Mouse (Mus musculus): ENCODE measurements around the gene Tmem253. TPM values are rescaled to one million over a fixed set of nuclear protein-coding genes. Genes with fewer than 3 reads are reported as not detected.

Tmem253 gene
- polyA plus RNA-seq, 1 experiment from 2014 or later = 3.4 TPM

DNA sequence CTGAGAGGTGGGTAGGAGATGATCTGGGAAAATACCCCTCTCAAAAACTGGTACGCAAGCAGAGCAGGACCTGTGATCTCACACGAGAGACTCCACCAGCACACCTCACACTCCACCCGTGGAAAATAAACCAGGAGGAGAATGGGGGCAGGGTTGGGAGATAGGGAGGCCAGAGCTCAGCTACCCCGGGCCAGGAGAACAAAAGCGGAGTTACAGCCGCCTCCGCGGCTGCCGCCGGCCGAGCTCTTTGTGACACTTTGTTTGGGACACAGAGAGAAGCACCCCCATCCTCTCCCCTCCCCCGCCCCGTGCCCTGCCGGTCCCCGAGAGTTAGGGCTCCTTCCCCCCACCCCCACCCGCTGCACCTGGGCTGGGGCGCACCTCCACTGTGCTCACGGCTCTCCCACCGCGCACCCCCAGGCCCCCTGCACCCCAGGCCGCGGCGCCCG lies 1.7 kb upstream of the Tmem253 start:
- ChIA-PET POLR2A (interaction anchor here (0.9 kb wide), 1 partner anchor 29 kb away, joined by 6 read pairs; no protein-coding TSS in a partner anchor), CTCF (no interaction called here)
- TF ChIP-seq CTCF (IDR thresholded peaks at IDR 0.05) = no peak
- ATAC-seq (peak; percentile 15), DNase-seq (ENCODE audit: low read depth, low spot score) (no peak)
- no peaks in the 10 kb centered on the region for H3K27me3 ChIP-seq
- in situ Hi-C loops (cut with MboI; ENCODE audit: low pct_unique_long_range_greater_than_20kb) = no loop called here

DNA sequence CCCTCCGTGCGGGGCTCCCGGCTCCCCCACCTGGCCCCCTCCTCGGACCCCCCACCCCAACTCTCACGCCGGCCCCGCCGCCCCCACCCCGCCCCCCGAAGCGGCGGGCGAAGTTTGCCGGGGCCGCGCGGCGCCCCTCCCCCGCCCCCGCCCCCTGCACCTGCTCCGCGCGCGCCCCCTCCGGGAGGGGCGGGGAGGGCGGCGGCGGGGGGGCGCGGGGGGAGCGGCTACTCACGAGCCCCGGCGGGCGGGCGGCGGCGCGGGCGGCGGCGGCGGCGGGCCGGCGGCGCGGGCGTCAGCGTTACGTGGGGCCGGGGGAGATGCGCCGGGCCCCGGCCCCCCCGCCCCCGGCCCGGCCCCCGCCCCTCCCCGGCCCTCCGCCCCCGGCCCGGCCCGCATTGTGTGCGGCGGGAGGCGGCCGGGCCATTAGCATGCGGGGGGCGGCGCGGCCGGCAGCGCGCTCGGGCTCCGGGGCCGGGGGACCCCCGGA lies 1.1 kb upstream of the Tmem253 start:
- in situ Hi-C loops (cut with MboI; ENCODE audit: low pct_unique_long_range_greater_than_20kb) = no loop called here
- H3K27me3 ChIP-seq = no peaks in the 10 kb centered on the region
- CTCF ChIA-PET = no interaction called here
- DNase-seq (ENCODE audit: low read depth, low spot score) (no peak), ATAC-seq (peak; percentile 18)
- POLR2A ChIA-PET = interaction anchor here (0.9 kb wide), 1 partner anchor 29 kb away, joined by 6 read pairs; no protein-coding TSS in a partner anchor
- no peak for TF ChIP-seq CTCF (IDR thresholded peaks at IDR 0.05)

DNA sequence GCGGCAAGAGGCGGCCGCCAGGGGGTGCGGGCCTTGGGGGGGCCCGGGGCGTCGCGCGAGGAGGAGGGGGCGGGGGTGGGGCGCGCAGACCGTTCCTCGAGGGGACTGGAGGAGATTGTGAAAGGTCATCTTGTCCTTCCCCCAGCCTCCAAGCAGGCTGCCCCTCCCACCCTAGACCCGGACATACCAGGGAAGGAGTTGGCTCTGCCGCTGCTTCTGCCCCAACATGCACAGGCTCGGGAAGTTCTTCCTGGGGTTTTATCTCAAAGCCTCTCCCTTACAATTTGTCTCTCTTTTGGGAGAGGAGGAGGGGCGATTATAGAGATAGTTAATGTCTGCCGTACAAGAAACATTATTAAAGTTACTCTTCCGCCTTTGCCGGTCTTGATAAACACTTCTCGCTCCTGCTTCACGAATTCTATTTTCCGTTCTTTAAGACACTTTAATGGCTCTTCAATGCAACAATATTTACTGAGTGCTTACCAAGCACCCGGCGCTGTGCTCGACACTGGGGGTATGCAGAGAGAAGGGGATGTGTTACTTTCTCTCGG lies 622 bp upstream of the Tmem253 start:
- DNase-seq (ENCODE audit: low read depth, low spot score) (no peak), ATAC-seq (peak; percentile 45)
- ChIA-PET CTCF (no interaction called here), POLR2A (interaction anchor here (0.7 kb wide), 2 partner anchors 84 to 218 kb away, joined by 3 to 4 read pairs; no protein-coding TSS in a partner anchor)
- in situ Hi-C loops (cut with MboI; ENCODE audit: low pct_unique_long_range_greater_than_20kb) = no loop called here
- no peak for TF ChIP-seq CTCF (IDR thresholded peaks at IDR 0.05)
- no peaks in the 10 kb centered on the region for H3K27me3 ChIP-seq

DNA sequence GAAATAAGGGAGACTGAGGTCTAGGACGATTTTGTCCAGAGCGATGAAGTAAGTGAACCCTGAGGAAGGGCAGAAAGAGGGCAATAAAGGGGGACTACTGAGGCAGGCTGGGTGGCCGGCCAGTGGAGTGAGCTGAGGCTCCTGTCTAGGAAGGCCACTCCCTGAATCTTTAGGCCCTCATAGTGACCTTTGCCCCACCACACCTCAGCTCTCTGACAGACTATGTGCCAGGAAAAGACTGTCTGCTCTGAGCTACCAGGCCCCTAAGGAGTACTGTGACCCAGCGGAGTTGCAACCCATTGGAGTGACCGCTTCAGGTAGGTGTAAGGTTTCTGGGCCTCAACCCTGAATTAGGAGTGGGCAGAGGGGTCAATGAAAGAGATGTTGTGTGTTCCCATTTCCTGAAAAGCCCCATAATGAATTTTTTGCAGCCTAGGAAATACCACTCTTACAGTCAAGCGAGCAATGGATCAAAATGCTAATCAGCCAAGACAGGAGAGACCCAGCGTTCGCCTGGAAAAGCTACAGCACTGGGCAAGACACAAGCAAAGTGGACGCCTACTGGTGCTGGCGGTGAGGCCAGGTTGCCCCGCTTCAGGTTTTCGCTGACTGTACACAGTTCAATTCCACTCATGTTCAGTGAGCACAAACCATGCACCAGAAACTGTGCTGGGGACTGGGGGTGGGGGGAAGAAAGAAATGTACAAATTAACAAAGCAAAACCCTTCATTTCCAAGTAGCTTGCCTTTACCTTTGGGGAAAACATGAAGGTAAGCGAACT lies 1.4 kb downstream of the Tmem253 start:
- no peaks in the 10 kb centered on the region for H3K27me3 ChIP-seq
- TF ChIP-seq CTCF (IDR thresholded peaks at IDR 0.05) = no peak
- ATAC-seq (no peak), DNase-seq (ENCODE audit: low read depth, low spot score) (no peak)
- in situ Hi-C loops (cut with MboI; ENCODE audit: low pct_unique_long_range_greater_than_20kb) = no loop called here
- ChIA-PET POLR2A (interaction anchor here (0.6 to 0.7 kb wide), 2 partner anchors 9 to 22 kb away, joined by 3 to 8 read pairs; no protein-coding TSS in a partner anchor), CTCF (no interaction called here)

DNA sequence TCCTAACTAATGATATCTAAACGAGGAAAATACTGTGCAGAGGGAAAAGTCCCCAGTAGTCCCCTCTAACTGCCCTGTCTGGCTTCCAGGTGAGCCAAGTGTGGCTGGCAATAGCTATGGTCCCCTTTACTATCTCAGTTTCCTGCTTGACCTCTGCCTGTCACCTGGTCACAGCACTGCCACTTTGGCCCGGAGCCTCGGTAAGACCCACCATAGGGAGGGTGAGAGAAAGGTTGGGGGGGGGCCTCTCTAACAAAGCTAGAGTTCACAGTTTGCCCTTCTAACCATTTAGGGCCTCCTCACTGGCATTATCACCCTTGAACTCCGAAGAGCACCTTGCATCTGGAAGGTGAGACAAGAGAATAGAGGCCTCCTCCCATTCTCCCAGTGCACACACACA lies 2.2 kb downstream of the Tmem253 start:
- in situ Hi-C loops (cut with MboI; ENCODE audit: low pct_unique_long_range_greater_than_20kb) = no loop called here
- POLR2A ChIA-PET = interaction anchor here (0.6 to 1.6 kb wide), 3 partner anchors 10 to 23 kb away, joined by 3 to 8 read pairs (median 5); no protein-coding TSS in a partner anchor

DNA sequence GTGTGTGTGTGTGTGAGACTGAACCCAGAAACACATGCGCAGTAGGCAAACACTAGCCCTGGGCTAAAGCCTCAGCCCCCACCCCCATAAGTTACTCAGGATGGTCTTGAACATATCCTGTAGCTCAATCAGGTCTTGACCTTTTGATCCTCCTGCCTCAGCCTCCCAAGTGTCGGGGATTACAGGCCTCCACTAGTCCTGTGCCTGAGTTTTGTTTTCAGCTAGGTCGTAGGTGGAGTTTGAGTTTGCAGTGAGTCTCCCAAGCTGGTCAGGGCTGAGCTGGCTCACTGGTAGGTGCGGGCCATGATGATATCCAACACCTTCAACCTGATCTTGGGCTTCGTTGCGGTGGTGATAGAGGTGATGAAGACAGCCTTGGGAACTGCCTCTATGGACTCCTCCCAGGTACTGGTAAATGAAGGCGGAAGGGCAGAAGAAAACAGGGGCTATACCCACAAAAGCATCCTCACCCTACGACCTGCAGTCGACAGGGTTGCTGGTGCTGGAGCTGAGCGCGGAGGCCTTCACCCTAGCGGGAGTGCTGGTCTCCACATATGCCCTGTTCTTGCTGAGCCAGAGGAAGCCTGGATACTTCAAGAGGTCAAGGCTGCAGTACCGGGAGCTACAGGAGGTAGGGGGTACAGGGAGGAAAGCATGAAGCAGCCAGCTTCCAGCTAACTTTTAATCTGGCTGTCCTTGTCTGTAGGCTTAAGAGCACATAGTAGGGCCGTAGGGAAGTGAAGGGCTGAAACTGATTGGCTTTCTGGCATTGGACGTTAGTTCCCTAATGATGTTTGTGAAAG lies 3.0 kb downstream of the Tmem253 start:
- ATAC-seq (no peak), DNase-seq (ENCODE audit: low read depth, low spot score) (no peak)
- POLR2A ChIA-PET = interaction anchor here (1.3 to 1.6 kb wide), 3 partner anchors 8 to 32 kb away, joined by 3 to 5 read pairs (median 5); no protein-coding TSS in a partner anchor
- no peak for TF ChIP-seq CTCF (IDR thresholded peaks at IDR 0.05)
- no peaks in the 10 kb centered on the region for H3K27me3 ChIP-seq
- in situ Hi-C loops (cut with MboI; ENCODE audit: low pct_unique_long_range_greater_than_20kb) = no loop called here
- CTCF ChIA-PET = interaction anchor here (1.1 to 6.0 kb wide), 4 partner anchors 9 to 135 kb away, joined by 3 to 43 read pairs (median 6); no protein-coding TSS in a partner anchor

More for the DNA sequence above, 2.2 kb downstream of the Tmem253 start:
- DNase-seq (ENCODE audit: low read depth, low spot score) (no peak), ATAC-seq (no peak)
- TF ChIP-seq CTCF (IDR thresholded peaks at IDR 0.05) = no peak
- H3K27me3 ChIP-seq = no peaks in the 10 kb centered on the region
- CTCF ChIA-PET = interaction anchor here (1.8 to 6.0 kb wide), 2 partner anchors 8 to 12 kb away, joined by 7 to 43 read pairs; no protein-coding TSS in a partner anchor

DNA sequence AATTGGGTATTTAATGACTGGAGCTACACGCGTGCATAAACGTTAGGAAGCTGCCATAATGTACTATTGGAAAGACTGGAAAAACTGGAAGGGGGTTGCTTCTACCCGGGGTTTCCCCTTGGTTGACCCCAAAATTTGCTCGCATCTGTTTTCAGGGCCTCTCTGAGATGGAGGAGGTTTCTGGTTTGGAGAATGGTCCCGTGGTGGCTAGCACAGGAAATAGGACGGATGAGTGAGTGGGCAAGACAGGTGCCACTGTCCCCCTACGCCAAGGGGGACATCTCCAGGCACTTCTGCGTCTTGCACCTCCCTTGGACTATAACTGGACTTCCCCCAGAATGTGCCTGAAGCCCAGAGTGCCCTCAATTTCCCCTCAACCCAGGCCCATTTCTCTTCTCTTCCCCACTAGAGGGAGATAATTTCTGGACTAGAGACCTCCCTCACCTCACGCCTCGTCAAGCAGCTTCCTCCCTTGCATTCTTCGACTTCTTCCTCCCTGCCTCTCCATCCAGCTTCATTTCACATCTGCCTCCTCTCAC lies 3.7 kb downstream of the Tmem253 start:
- DNase-seq (ENCODE audit: low read depth, low spot score) (no peak), ATAC-seq (peak; percentile 7)
- TF ChIP-seq CTCF (IDR thresholded peaks at IDR 0.05) = no peak
- ChIA-PET CTCF (interaction anchor here (1.1 to 6.0 kb wide), 4 partner anchors 10 to 135 kb away, joined by 3 to 43 read pairs (median 6); no protein-coding TSS in a partner anchor), POLR2A (interaction anchor here (1.3 to 1.6 kb wide), 3 partner anchors 8 to 33 kb away, joined by 3 to 5 read pairs (median 5); no protein-coding TSS in a partner anchor)
- in situ Hi-C loops (cut with MboI; ENCODE audit: low pct_unique_long_range_greater_than_20kb) = no loop called here
- H3K27me3 ChIP-seq = no peaks in the 10 kb centered on the region

DNA sequence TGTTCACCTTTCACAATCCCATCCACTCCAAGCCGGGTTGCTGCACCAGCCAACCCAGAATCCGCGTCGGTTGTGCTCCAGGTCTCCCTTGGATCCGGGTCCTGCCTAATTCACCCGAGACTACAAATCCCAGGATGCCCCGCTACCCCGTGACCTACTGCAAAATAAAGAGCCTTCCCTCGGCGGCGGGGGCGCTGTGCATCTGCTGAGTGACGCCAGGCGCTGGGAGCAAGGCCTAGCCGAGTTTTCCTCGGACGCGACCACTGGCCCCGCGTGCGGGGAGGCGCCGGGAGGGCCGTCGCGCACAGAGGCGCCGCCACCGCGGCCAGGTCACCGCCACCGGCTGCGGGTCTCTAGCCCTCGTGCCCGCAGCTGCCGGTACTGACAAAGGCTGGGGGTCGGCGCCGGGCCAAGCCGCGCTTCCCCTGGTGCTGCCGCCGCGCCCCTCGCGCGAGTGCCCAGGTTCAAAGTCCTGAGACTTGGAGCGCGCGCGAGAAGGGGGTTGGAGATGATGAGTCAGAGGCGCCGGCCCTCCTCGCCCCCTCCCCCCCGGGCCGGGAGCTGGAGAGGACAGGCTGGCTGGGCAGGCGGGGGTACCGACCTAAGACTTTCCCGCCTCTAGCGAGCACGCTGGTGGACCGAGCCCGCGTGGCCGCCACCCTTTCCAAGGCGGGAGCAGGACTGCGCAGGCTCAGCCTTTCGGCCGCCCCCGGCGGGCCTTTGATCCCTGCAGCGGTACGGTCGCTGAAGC lies 4.3 kb downstream of the Tmem253 start:
- H3K27me3 ChIP-seq = no peaks in the 10 kb centered on the region
- no peak for TF ChIP-seq CTCF (IDR thresholded peaks at IDR 0.05)
- DNase-seq (ENCODE audit: low read depth, low spot score) (peak; percentile 85), ATAC-seq (peak; percentile 82)
- CTCF ChIA-PET = interaction anchor here (1.1 to 6.0 kb wide), 7 partner anchors 9 to 136 kb away, joined by 3 to 43 read pairs (median 6); no protein-coding TSS in a partner anchor
- POLR2A ChIA-PET = interaction anchor here (0.7 to 1.9 kb wide), 7 partner anchors 9 to 83 kb away, joined by 3 to 8 read pairs (median 5); partner anchors contain the start of gene Arhgef40
- in situ Hi-C loops (cut with MboI; ENCODE audit: low pct_unique_long_range_greater_than_20kb) = loop anchor here (5.0 kb wide), 1 partner anchor 112 kb away; no protein-coding TSS in a partner anchor

Measured in Patski (cell line).